Mouse (Mus musculus) urinary bladder, adult 18-20 months (tissue): ENCODE data around the gene Pygm.

Experiments
- DNase-seq, 2 experiments: peaks; one replicate each; pipeline ENCODE4 v3.0.0; 2022; ENCODE audit warnings: low spot score in 2 of 2, mixed read lengths in 2 of 2

Gene Pygm

GRCm38 (mm10) chr19:6428501-6429200 is 44.5 kb downstream of the Pygm start:
- no peak for DNase-seq

GRCm38 (mm10) chr19:6443016-6443415 is 58.8 kb downstream of the Pygm start:
- DNase-seq = no peak

- DNase-seq = no peak
Observed at GRCm38 (mm10) chr19:6445761-6446423, 61.7 kb downstream of the Pygm start.

GRCm38 (mm10) chr19:6446736-6447437 is 62.7 kb downstream of the Pygm start:
- DNase-seq = no peak
